Mouse (Mus musculus) forebrain, embryonic 14.5 days (tissue): Measurements from ENCODE around the gene Sod1. TPM values are rescaled to one million over a fixed set of nuclear protein-coding genes. Genes with fewer than 3 reads are reported as not detected.
A peak's percentile ranks its signal among the peaks of the same experiment; 100 is the strongest.
"Not testable (repeated sequence)": the region's sequence is repeated elsewhere in the genome, so short reads cannot be mapped to it uniquely, and the experiment has no call there.

Source experiments
- ATAC-seq: fragments of 200-750 bp; cut with Nextera tagmentation; 2 replicates; pipeline ENCODE4 v1.8.0; 2017; ENCODE audit warnings: mild to moderate bottlenecking, moderate library complexity
- DNase-seq: peaks from one replicate; pipeline ENCODE4 v3.0.0-alpha.2; 2015; ENCODE audit warnings: low spot score
- H3K27ac ChIP-seq: fragments of 300-500 bp; sonication (generic); 2 replicates; pipeline ENCODE4 v1.5.1; 2014; ENCODE audit warnings: low read depth, mild to moderate bottlenecking, control low read depth, low read length, moderate library complexity
- H3K27me3 ChIP-seq: fragments of 300-500 bp; sonication (generic); replicated peaks from 2 replicates; pipeline ENCODE4 v1.6.1; 2014; ENCODE audit warnings: low read length, control low read depth, mixed read lengths; ENCODE audit not compliant: control insufficient read depth, insufficient read depth
- H3K36me3 ChIP-seq: fragments of 300-500 bp; sonication (generic); 2 replicates; pipeline ENCODE4 v1.6.1; 2014; ENCODE audit warnings: low read length, control low read depth; ENCODE audit not compliant: control insufficient read depth, insufficient read depth
- H3K4me1 ChIP-seq: fragments of 300-500 bp; sonication (generic); 2 replicates; pipeline ENCODE4 v1.6.1; 2014; ENCODE audit warnings: antibody characterized with exemption, low read length, control low read depth; ENCODE audit not compliant: control insufficient read depth, insufficient read depth
- H3K4me2 ChIP-seq: fragments of 300-500 bp; sonication (generic); 2 replicates; pipeline ENCODE4 v1.6.1; 2014; ENCODE audit warnings: mild to moderate bottlenecking, control low read depth, low read length
- H3K4me3 ChIP-seq: fragments of 300-500 bp; sonication (generic); 2 replicates; pipeline ENCODE4 v1.5.1; 2014; ENCODE audit warnings: low read depth, low read length, control low read depth
- H3K9ac ChIP-seq: fragments of 300-500 bp; sonication (generic); 2 replicates; pipeline ENCODE4 v1.6.1; 2014; ENCODE audit warnings: mild to moderate bottlenecking, low read length, control low read depth, moderate library complexity
- H3K9me3 ChIP-seq: fragments of 300-500 bp; sonication (generic); replicated peaks from 2 replicates; pipeline ENCODE4 v1.6.1; 2016; ENCODE audit warnings: low read length, control low read depth, mixed read lengths; ENCODE audit not compliant: control insufficient read depth
- WGBS: fragments of 180-500 bp; shearing (Covaris S2); extraction: QIAGEN DNeasy Blood & Tissue Kit; methylation state at CpG from one replicate; pipeline ENCODE4 v1.1.7; 2014; 5-methylcytosine and 5-hydroxymethylcytosine counted together
- polyA plus RNA-seq: library from polyadenylated mRNA; unstranded; fragments of >200 nt; fragmentation: Nextera tagmentation; extraction: Ambion mirVana; gene quantifications from 2 replicates; pipeline ENCODE4 v1.2.1, GENCODE M21; 2014

Sod1 gene
- polyA plus RNA-seq, 1 experiment from 2014 or later: 1,044 TPM

DNA sequence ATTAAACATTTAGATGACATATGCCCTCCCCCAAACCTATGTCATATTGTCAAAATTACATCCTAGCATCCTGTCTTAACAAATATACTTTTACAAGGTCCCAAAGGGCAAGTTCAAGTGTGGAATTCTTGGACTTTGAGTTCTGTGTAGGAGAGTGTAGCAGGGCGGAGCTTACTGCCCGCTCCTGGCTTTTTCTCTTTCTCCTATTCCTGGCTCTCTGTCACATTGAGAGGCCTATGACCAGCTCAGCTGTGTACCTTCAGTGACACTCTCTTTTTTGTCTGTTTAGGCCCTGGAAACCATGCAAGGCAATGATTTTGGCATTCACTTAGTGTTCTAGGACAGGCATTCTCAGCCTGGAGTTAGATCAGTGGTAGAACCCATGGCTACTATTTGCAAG, 4.1 kb upstream of the Sod1 start:
- Histone ChIP-seq H3K27me3 (no peaks in the 10 kb centered on the region), H3K36me3 (no peaks in the 10 kb centered on the region), H3K27ac (no peak overlapping the region), H3K4me2 (no peak overlapping the region), H3K4me3 (no peak overlapping the region), H3K4me1 (peaks cover under 1% of the 10 kb centered on the region; the same call in 1 of the 2 replicates), H3K9ac (no peak overlapping the region), H3K9me3 (no peaks in the 10 kb centered on the region)
- DNase-seq (no peak), ATAC-seq (no peak)
- WGBS: 85% methylated on average over 2 of the region's 2 CpGs

DNA sequence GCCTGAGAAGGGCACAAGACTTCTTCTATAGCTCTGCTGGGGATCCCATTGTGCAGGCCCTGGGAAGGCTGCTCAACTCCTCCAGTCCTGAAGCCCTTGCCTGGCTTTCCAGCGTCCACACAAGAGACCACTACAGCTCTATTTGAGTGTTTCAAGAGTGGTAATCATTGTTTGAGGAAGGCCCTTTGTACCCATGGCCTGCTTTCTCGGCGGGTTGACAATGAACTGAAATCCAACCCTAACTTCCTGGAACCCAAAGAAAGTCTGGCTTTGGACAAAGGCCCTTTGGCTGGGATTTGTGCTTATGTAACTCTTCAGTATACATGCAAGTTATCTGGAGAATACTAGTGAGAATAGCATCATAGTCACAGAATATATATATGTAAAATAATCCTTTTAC, 3.2 kb upstream of the Sod1 start:
- no peak overlapping the region for H3K9ac ChIP-seq
- H3K4me3 ChIP-seq: no peak overlapping the region
- no peaks in the 10 kb centered on the region for H3K27me3 ChIP-seq
- ATAC-seq (no peak), DNase-seq (no peak)
- no peak overlapping the region for H3K4me2 ChIP-seq
- peaks cover 9% of the 10 kb centered on the region for H3K4me1 ChIP-seq
- no peak overlapping the region for H3K27ac ChIP-seq
- no peaks in the 10 kb centered on the region for H3K9me3 ChIP-seq
- WGBS: 10% methylated on average over 3 of the region's 3 CpGs
- no peaks in the 10 kb centered on the region for H3K36me3 ChIP-seq

DNA sequence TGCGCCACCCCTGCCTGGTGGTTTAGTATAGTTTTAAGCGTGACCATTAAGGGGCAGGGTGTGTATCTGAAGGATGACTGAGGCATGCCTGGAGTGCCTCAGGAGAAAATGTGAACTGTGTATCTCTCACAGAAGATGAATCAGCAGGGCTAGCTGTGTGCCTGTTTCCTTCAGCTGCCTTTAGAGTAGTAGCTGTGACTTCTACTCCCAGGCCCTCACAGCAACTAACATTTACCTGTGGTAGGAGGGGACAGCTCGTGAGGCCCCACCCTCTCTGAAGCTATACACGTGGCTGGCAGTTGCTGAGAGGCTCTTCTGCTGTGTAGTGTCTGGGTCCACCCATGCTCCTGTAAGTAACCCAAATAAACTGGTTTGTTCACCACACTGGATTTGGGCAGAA, 2.6 kb upstream of the Sod1 start:
- WGBS: 64% methylated on average over 4 of the region's 4 CpGs

DNA sequence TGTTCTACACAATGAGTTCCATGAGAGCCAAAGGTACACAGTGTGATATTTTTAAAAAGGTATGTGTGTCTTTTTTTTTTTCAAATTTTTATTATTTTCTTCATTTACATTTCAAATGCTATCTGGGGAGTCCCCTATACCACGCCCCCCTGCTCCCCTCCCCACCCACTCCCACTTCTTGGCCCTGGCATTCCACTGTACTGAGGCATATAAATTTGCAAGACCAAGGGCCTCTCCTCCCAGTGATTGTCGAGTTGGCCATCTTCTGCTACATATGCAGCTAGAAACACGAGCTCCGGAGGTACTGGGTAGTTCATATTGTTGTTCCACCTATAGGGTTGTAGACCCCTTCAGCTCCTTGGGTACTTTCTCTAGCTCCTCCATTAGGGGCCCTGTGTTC, 1.1 kb upstream of the Sod1 start:
- not testable (repeated sequence) for H3K27me3 ChIP-seq, H3K9me3 ChIP-seq, H3K27ac ChIP-seq, H3K4me2 ChIP-seq, H3K36me3 ChIP-seq, H3K4me3 ChIP-seq, ATAC-seq, H3K9ac ChIP-seq, DNase-seq
- H3K4me1 ChIP-seq: peaks cover 19% of the 10 kb centered on the region
- WGBS: 73% methylated on average over 4 of the region's 4 CpGs

More for the DNA sequence above, 2.6 kb upstream of the Sod1 start:
- H3K36me3 ChIP-seq: no peaks in the 10 kb centered on the region
- H3K27ac ChIP-seq: no peak overlapping the region
- no peaks in the 10 kb centered on the region for H3K27me3 ChIP-seq
- ATAC-seq: no peak
- H3K9ac ChIP-seq: no peak overlapping the region
- DNase-seq: no peak
- no peak overlapping the region for H3K4me3 ChIP-seq
- H3K4me2 ChIP-seq: no peak overlapping the region
- H3K9me3 ChIP-seq: no peaks in the 10 kb centered on the region
- H3K4me1 ChIP-seq: peaks cover 15% of the 10 kb centered on the region

DNA sequence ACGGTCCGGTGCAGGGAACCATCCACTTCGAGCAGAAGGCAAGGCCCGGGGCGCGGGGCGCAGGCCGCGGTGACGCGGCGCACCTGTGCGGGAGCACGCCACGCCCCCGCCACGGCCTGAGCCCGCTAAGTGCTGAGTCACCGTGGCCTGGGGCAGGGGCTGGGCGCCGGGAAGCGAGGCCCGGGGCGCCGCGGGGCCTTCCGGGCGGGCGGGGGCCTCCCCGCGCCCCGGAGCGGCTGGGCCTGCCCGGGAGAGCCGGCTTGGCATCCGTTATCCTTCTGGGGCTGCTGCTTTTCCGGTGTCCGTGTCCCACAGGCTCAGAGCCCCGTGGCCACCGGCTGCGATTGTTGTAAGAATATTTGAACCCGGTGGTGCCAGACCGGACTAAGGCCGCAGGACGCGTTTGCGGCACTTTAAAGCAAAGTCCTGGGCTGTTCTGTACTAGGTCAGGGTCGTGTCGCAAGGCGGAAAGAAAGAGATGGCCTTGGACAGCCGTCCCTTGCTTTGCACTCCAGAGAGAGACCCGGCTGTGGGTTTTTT, 408 bp downstream of the Sod1 start:
- peak overlapping the region; percentile 95 for H3K9ac ChIP-seq
- H3K27me3 ChIP-seq: no peaks in the 10 kb centered on the region
- peak overlapping the region; percentile 90 for H3K4me3 ChIP-seq
- H3K36me3 ChIP-seq: peaks cover 24% of the 10 kb centered on the region
- peaks cover 19% of the 10 kb centered on the region for H3K4me1 ChIP-seq
- H3K9me3 ChIP-seq: no peaks in the 10 kb centered on the region
- DNase-seq (no peak), ATAC-seq (peak; percentile 77)
- H3K4me2 ChIP-seq: peak overlapping the region; percentile 62
- H3K27ac ChIP-seq: peak overlapping the region; percentile 87
- WGBS: under 1% methylated on average over 49 of the region's 52 CpGs

DNA sequence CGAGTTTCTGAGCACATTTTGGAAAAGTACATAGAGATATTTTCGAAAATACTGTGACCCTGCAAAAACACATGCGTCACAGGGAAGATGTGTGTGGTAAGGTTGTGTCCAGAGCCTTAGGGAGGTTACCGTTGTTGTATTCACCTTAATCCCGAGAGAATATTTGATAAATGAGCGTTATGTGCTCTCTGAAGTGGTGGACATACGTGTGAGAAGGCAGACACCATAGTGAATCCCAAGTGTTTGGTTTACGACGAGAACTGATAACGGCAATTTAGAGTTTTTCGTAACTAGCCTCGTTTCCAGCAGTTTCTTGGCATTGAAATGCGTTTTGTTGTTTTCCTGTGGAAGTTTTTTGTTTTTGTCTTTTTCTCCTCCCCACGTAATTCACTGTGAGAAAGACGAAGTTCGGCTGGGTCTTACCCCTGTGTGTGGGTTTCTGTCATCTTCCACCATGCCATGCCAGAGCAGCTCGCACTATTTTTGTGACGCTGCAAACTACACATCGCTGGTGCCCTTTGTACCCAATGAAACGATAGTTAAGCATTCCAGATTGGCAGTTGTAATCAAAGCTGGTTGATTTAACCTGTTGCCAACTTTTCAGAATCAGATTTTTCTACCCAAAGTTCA, 1.0 kb downstream of the Sod1 start:
- Histone ChIP-seq H3K9ac (peak overlapping the region; percentile 95), H3K9me3 (no peaks in the 10 kb centered on the region), H3K4me3 (peak overlapping the region; percentile 90), H3K27ac (peak overlapping the region; percentile 87; the same call in 1 of the 2 replicates), H3K36me3 (peaks cover 28% of the 10 kb centered on the region), H3K4me1 (peaks cover 19% of the 10 kb centered on the region), H3K27me3 (no peaks in the 10 kb centered on the region), H3K4me2 (peak overlapping the region; percentile 62)
- WGBS: 4% methylated on average over 20 of the region's 20 CpGs
- DNase-seq: peak; percentile 36
- ATAC-seq: no peak

DNA sequence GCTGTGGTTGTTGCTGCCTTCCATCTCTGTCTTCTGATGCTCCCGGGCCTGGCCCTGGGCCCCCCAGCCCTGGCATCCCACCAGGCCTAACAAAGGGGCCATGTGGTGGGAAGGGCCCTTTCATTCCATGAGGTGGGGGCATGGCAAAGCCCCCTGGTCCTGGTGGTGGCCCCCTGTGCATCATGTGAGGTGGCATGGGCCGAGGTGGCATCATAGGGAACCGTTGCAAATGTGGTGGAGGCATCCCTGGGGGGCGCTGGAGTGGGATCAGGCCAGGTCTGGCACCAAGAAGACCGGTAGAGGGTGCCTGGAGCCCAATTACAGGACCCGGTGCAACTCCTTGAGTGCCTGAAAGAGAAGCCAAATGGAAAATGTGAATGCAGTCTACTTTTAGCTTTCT, 9.3 kb downstream of the Sod1 start:
- DNase-seq (no peak), ATAC-seq (no peak)
- Histone ChIP-seq H3K9me3 (no peaks in the 10 kb centered on the region), H3K4me1 (no peaks in the 10 kb centered on the region), H3K36me3 (peaks cover 46% of the 10 kb centered on the region), H3K4me3 (no peak overlapping the region), H3K27me3 (no peaks in the 10 kb centered on the region), H3K27ac (no peak overlapping the region), H3K9ac (no peak overlapping the region), H3K4me2 (no peak overlapping the region)
- WGBS: 82% methylated on average over 6 of the region's 6 CpGs

DNA sequence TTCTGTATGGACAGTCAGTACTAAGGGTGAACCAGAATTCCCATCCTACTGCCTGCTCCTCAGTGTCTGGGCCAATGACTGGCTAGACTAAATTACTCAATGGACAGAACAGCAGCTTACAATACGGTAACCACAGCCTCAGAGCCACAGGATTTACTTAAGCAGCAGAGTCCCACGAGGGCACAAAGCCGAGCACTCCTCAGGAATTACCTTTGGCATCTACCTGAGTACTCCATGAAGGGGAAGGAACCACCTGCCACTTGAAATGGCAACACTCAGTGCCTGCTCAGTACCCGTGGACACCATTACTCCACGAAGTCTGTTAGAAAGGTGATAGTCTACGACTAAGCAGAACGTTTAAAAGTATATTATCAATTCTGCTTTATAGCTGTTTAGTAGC, 10.7 kb downstream of the Sod1 start:
- no peak overlapping the region for H3K27ac ChIP-seq
- no peaks in the 10 kb centered on the region for H3K4me1 ChIP-seq
- DNase-seq (no peak), ATAC-seq (no peak)
- H3K36me3 ChIP-seq: peaks cover 39% of the 10 kb centered on the region
- WGBS: 94% methylated on average over 7 of the region's 7 CpGs
- no peak overlapping the region for H3K9ac ChIP-seq
- H3K4me2 ChIP-seq: no peak overlapping the region
- no peaks in the 10 kb centered on the region for H3K27me3 ChIP-seq
- H3K4me3 ChIP-seq: no peak overlapping the region
- H3K9me3 ChIP-seq: no peaks in the 10 kb centered on the region

DNA sequence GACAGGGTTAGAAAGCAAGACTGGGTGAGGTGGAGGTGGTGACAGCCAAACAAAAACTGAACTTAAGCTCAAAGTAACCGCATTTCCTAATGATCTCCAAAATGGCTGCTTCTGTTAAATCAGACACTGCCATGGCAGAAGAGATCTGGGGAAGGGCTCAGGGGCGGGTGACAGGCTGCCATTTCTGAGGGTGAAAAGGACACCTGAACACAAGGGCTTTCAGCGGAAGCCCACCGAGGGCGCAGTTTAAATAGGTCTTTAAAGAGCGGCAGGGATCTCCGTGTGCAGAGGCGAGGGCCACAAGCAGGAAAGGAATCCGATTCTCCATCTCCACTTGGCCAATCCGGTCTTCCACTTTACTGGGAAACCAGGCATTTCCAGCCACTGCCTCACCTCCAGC, 13.1 kb downstream of the Sod1 start:
- Histone ChIP-seq H3K27me3 (no peaks in the 10 kb centered on the region), H3K36me3 (peaks cover 32% of the 10 kb centered on the region), H3K4me2 (no peak overlapping the region), H3K9me3 (no peaks in the 10 kb centered on the region), H3K27ac (no peak overlapping the region), H3K9ac (no peak overlapping the region), H3K4me3 (no peak overlapping the region), H3K4me1 (no peaks in the 10 kb centered on the region)
- no peak for ATAC-seq
- WGBS: 91% methylated on average over 10 of the region's 10 CpGs
- DNase-seq: no peak
